Mouse (Mus musculus) kidney, adult 2 months (tissue): ENCODE results near the gene Bnip2. TPM values are rescaled to one million over a fixed set of nuclear protein-coding genes. Genes with fewer than 3 reads are reported as not detected.

Experiments used
- DNase-seq: peaks from one replicate; pipeline ENCODE4 v3.0.0; 2021
- H3K27ac ChIP-seq: fragments of 200-500 bp; 2 replicates; pipeline ENCODE4 v1.5.1; 2012; ENCODE audit warnings: low read depth, low read length, control low read depth, inconsistent platforms; ENCODE audit not compliant: insufficient read depth
- H3K27me3 ChIP-seq: fragments of 200-500 bp; replicated peaks from 2 replicates; pipeline ENCODE4 v1.6.1; 2012; ENCODE audit warnings: mild to moderate bottlenecking, moderate library complexity, low read length, inconsistent platforms; ENCODE audit not compliant: control insufficient read depth, insufficient read depth
- H3K36me3 ChIP-seq: fragments of 200-500 bp; 2 replicates; pipeline ENCODE4 v1.6.1; 2012; ENCODE audit warnings: mild to moderate bottlenecking, moderate library complexity, low read length, inconsistent platforms; ENCODE audit not compliant: control insufficient read depth, insufficient read depth
- H3K4me1 ChIP-seq: fragments of 200-500 bp; 2 replicates; pipeline ENCODE4 v1.6.1; 2011; ENCODE audit warnings: low read length; ENCODE audit not compliant: control insufficient read depth, insufficient read depth
- H3K4me3 ChIP-seq: fragments of 200-500 bp; 2 replicates; pipeline ENCODE4 v1.5.1; 2011; ENCODE audit warnings: mild to moderate bottlenecking, low read depth, low read length, control low read depth; ENCODE audit not compliant: insufficient read depth
- CTCF ChIP-seq: fragments of 200-500 bp; conservative IDR thresholded peaks from 2 replicates; pipeline ENCODE4 v1.5.1; 2011; ENCODE audit warnings: low read depth, mild to moderate bottlenecking, control low read depth, low read length, moderate library complexity, mixed read lengths; ENCODE audit not compliant: insufficient read depth, insufficient read length
- POLR2A ChIP-seq: fragments of 200-500 bp; IDR thresholded peaks from one replicate; pipeline ENCODE4 v1.6.1; 2011; ENCODE audit warnings: low read depth, low read length, control low read depth
- WGBS: fragments of 180-500 bp; shearing (Covaris S2); methylation state at CpG from one replicate; pipeline ENCODE4 v1.1.7; 2018; 5-methylcytosine and 5-hydroxymethylcytosine counted together
- polyA plus RNA-seq: library from polyadenylated mRNA; depleted of rRNA; stranded (reverse); fragments of >200 nt; gene quantifications from 2 replicates; pipeline ENCODE4 v1.2.3, GENCODE M21; 2012

Bnip2 gene
- polyA plus RNA-seq, 1 experiment = 19.0 TPM

DNA sequence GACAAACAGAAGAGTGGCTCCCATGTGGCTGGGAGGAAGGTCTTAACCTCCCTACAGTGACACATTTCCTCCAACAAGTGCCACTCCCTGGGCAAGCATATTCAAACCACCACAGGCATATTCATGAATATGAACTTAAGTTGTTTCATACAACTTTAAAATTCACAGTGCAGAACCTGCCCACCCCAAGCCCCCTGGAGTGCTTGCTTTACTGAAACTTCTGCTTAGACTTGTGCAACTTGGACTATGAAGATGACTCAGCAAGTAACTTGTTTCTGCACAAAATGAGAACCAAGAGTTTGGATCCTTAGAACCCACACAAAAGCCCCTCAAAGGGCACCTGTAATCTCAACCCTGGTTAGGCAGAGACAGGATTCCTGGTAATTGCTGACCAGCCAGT is 35.4 kb downstream of the Bnip2 start:
- H3K36me3 ChIP-seq = peaks cover 5% of the 10 kb centered on the region
- TF ChIP-seq POLR2A (no peak), CTCF (no peak)
- no peaks in the 10 kb centered on the region for H3K4me1 ChIP-seq
- DNase-seq = no peak
- H3K27me3 ChIP-seq = no peaks in the 10 kb centered on the region
- H3K4me3 ChIP-seq = no peak overlapping the region
- no peak overlapping the region for H3K27ac ChIP-seq

- no peak overlapping the region for H3K27ac ChIP-seq
- WGBS = 95% methylated on average over 2 of the region's 2 CpGs
- H3K4me1 ChIP-seq = no peaks in the 10 kb centered on the region
- peaks cover 3% of the 10 kb centered on the region; the same call in 1 of the 2 replicates for H3K36me3 ChIP-seq
- H3K4me3 ChIP-seq = no peak overlapping the region
- DNase-seq = no peak
- no peak for TF ChIP-seq POLR2A
- TF ChIP-seq CTCF = no peak
- no peaks in the 10 kb centered on the region for H3K27me3 ChIP-seq
Measured at GRCm38 (mm10) chr9:70025365-70026012, 36.2 kb downstream of the Bnip2 start.

DNA sequence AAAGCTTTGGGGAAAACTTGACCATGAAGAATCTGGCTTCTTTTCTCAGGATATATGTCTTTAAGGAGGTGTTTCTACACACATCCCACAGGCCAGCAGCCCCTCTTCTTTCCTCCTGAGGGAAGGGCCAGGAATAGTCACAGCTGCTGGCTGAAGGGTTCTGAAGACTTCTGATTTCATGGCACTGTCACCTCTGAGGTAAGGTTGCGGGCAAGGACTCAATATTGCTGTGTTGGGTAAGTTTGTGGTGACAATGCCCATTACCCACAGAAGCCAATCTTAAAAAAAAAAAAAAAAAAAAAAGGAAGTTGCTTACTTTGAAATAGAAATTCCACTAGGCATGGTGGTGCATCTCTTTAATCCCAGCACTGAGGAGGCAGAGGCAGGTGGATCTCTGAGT is 42.9 kb downstream of the Bnip2 start:
- no peak overlapping the region for H3K27ac ChIP-seq
- H3K36me3 ChIP-seq = no peaks in the 10 kb centered on the region
- no peaks in the 10 kb centered on the region for H3K27me3 ChIP-seq
- H3K4me1 ChIP-seq = peaks cover 4% of the 10 kb centered on the region; the same call in 1 of the 2 replicates
- 96% methylated on average over 1 of the region's 1 CpGs for WGBS
- TF ChIP-seq CTCF = no peak
- H3K4me3 ChIP-seq = no peak overlapping the region
- DNase-seq = no peak

DNA sequence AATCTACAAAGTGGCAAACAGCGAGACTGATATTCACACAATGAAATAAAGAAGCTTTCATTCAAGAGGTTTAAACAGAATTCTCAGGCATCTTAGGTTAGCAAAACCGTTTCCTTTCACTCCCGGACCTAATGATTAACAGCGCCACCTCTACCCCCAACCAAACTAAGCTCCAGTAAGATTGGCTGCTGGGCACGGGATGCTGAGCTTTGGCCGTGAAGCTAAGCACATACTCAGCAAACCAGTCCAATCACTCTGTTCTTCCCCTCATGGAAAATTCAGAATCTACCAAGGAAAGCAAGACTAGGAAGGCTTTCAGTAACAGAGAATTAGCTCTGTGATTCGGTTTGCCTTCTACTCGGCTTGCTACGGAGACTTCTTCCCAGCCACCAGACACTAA is 43.8 kb downstream of the Bnip2 start:
- H3K27ac ChIP-seq = no peak overlapping the region
- H3K4me3 ChIP-seq = no peak overlapping the region

DNA sequence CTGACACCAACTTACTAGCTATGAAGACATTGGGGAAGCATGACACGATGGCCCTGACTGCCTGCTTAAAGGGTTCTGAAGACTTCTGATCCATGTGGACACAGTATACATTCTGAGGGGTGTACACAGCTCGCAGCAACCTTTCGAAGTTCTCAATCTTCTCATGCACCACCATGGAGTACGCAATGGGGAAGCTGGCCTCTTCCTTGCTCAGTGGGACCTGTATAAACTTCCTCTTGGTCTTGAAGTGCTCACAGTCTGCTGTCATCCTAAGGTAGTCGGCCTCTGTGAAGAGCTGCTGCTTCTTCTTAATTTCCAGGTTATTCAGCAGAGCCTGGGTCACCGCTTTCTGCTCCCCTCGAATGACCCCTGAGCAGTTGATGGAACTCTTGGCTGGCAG is 45.4 kb downstream of the Bnip2 start:
- H3K4me1 ChIP-seq = peaks cover 4% of the 10 kb centered on the region; the same call in 1 of the 2 replicates
- no peaks in the 10 kb centered on the region for H3K36me3 ChIP-seq
- TF ChIP-seq POLR2A = no peak
- TF ChIP-seq CTCF = no peak
- 86% methylated on average over 7 of the region's 7 CpGs for WGBS
- H3K27me3 ChIP-seq = no peaks in the 10 kb centered on the region
- DNase-seq = no peak
- no peak overlapping the region for H3K27ac ChIP-seq
- H3K4me3 ChIP-seq = no peak overlapping the region

More for the DNA sequence above, 43.8 kb downstream of the Bnip2 start:
- Histone ChIP-seq H3K4me1 (peaks cover 4% of the 10 kb centered on the region; the same call in 1 of the 2 replicates), H3K27me3 (no peaks in the 10 kb centered on the region), H3K36me3 (no peaks in the 10 kb centered on the region)
- peak; percentile 61 for DNase-seq
- WGBS = 29% methylated on average over 9 of the region's 9 CpGs
- TF ChIP-seq CTCF (no peak), POLR2A (no peak)

GRCm38 (mm10) chr9:70036646-70037045 is 47.4 kb downstream of the Bnip2 start:
- no peak overlapping the region for H3K27ac ChIP-seq
- WGBS = 71% methylated on average over 4 of the region's 4 CpGs
- H3K4me1 ChIP-seq = peaks cover 4% of the 10 kb centered on the region; the same call in 1 of the 2 replicates
- DNase-seq = no peak
- H3K4me3 ChIP-seq = no peak overlapping the region
- no peaks in the 10 kb centered on the region for H3K36me3 ChIP-seq
- TF ChIP-seq POLR2A (no peak), CTCF (no peak)
- H3K27me3 ChIP-seq = no peaks in the 10 kb centered on the region

DNA sequence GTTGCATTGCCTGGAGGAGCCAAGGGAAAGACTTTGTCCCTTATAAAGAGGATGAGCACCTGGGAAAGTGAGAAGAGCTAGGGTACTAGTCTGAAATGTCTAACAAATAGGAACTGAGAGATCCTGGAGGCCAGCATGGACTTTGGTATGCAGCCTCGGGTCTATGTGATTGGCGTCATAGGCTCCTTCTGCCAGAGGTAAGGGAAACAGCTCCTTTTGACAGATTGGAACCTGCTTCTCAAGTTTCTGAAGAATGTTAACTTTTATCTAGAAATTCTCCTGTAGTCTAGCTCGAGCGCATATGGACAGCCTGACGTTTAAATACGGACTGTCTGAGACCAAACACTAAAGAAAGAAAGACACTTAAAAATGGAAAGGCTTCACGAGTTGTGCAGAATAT is 48.7 kb downstream of the Bnip2 start, which contains the start of gene Gcnt3:
Gene Gcnt3 (minus strand): TSS at position 101 of the 400 bp plus-strand sequence.
- Histone ChIP-seq H3K4me1 (no peaks in the 10 kb centered on the region; the same call in 1 of the 2 replicates), H3K27ac (no peak within 1 kb of the TSS), H3K27me3 (no peaks in the 10 kb centered on the region), H3K36me3 (no peaks in the 10 kb centered on the region), H3K4me3 (no peak within 1 kb of the TSS)
- 81% methylated on average over 7 of the region's 7 CpGs for WGBS
- DNase-seq = no peak
- no peak for TF ChIP-seq POLR2A
